Mouse (Mus musculus) B cell, adult 62 days (primary cell): ENCODE data around the gene Olfr1385. TPM values are rescaled to one million over a fixed set of nuclear protein-coding genes. Genes with fewer than 3 reads are reported as not detected.

ENCODE experiments used
- total RNA-seq: library from RNA; stranded (reverse); gene quantifications from 4 replicates; pipeline ENCODE4 v1.2.4, GENCODE M21; 2023

Gene Olfr1385
- total RNA-seq, result 0.17 to 0.18 TPM in 2 of 4 replicates, not detected in the others

DNA sequence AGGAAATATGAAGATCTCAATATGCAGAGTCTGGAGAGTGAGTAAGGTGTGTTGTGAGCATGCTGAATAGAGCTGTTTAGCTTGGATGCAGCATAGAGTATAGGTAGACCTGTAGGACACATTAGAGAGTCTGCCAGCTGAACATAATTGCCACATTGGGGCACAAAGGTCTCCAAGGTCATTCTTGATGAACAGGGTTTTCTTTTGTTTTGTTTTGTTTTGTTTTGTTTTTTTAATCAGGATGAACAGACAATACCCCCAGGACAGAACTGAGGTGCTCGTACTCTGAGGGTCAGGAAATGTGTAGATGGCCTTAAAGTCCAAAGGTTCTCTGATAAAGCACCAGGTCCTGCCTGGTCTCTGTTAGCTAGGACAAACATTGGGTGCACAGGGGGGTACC lies at the start of gene Olfr1385:
TSS of gene Olfr1385 (plus strand) at position 301 of the 400 bp plus-strand sequence.

DNA sequence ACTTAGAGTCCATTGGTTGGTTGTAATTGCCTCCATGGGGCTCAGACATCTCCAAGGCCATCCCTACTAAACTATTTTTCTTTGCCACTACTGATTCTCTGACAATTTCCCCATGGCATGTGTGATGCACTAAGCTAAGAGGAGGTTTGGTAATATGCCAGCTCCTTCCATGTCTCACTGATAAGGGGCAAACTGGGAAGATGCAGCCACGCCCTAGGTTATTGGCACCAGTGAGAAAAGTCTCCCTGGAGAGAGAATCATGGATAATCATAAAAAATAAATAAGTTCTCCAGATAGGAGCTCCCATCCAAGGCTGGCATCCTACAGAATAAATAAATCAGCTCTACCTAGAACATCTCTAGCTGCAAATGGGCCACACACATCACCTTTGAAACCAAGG lies 33.8 kb upstream of the Olfr1385 start, which contains the start of gene Olfr1387:
TSS of gene Olfr1387 (plus strand) at position 301 of the 400 bp plus-strand sequence.

DNA sequence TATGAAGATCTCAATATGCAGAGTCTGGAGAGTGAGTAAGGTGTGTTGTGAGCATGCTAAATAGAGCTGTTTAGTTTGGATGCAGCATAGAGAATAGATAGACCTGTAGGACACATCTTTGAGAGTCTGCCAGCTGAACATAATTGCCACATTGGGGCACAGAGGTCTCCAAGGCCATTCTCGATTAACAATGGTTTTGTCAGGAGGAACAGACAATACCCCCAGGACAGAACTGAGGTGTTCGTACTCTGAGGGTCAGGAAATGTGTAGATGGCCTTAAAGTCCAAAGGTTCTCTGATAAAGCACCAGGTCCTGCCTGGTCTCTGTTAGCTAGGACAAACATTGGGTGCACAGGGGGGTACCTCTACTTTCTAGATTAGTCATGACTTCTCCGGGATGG lies 24.1 kb upstream of the Olfr1385 start, which contains the start of gene Olfr1386:
TSS of gene Olfr1386 (plus strand) at position 301 of the 400 bp plus-strand sequence.

DNA sequence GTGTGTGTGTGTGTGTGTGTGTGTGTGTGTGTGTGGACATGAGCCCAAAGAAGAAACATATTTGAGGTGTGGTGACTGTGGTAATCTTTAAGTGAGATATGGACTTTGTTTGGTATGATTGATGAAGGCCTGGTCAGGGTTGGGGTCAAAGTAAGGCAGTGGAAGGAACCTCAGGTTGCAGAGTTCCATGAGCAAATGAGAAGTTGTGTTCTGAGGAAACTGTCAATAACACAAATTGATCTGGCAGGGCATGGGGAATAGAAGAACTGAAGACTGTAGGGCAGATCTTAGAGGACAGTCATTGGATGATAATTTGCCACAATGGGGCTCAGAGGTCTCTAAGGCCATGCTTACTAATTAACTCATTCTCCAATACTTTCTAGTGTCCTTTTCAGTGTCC lies 30.5 kb downstream of the Olfr1385 start, which contains the start of gene Olfr1383:
TSS of gene Olfr1383 (plus strand) at position 301 of the 400 bp plus-strand sequence.

DNA sequence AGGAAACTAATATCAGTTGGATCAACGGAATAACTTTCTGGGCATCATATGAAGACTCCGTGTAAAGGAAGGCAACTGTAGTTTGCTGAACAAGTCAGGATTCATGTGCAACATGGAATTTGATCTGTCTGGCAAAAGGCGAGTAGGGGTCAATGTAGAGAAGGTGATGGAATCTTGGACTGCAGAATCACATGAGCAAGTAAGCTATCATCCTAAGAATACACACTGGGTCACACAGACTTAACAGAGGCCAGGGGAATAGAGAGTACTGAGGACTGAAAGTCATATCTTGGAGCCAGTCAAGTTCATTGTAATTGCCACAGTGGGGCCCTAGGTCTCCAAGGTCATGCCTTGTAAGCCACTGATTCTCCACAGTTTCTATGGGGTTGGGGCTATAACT lies 39.1 kb downstream of the Olfr1385 start, which contains the start of gene Olfr1382:
TSS of gene Olfr1382 (plus strand) at position 301 of the 400 bp plus-strand sequence.

DNA sequence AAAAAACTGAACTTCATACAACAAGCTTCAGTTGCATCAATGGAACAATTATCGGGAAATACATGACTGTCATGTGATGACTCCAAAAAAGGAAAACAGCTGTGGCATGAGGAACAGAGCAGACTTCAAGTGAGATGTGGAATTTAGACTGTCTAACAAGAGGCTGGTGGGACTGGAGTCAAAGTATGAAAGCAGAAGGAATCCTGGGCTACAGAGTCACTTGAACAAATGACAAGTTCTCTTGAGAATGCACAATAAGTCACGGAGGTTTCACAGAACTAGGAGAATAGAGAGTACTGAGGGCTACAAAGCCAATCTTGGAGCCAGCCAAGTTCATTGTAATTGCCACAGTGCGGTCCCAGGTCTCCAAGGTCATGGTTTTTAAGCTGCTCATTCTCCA lies 54.3 kb downstream of the Olfr1385 start, which contains the start of gene Olfr1381:
TSS of gene Olfr1381 (plus strand) at position 301 of the 400 bp plus-strand sequence.

Other genes with a start within 250 kb of the Olfr1385 start
- gene Mgat1, start 244.9 kb upstream of the Olfr1385 start, total RNA-seq, result 152 to 167 TPM (median 157 TPM) in 4 replicates
- 0.66 to 2.0 TPM (median 0.83 TPM) in 4 replicates for gene Olfr1393, start 210.8 kb upstream of the Olfr1385 start, total RNA-seq
- gene Olfr1392, start 203.8 kb upstream of the Olfr1385 start, total RNA-seq, result 0.63 TPM in 1 of 4 replicates, not detected in the others
- gene Olfr10, start 184.3 kb upstream of the Olfr1385 start, total RNA-seq, result not detected in 4 replicates
- not detected in 4 replicates for gene Olfr1391, start 166.3 kb upstream of the Olfr1385 start, total RNA-seq
- gene Olfr1390, start 153.9 kb upstream of the Olfr1385 start, total RNA-seq, result not detected in 4 replicates
- not detected in 4 replicates for gene Olfr1389, start 66.0 kb upstream of the Olfr1385 start, total RNA-seq
- gene Olfr1388, start 52.4 kb upstream of the Olfr1385 start, total RNA-seq, result 0.24 to 0.70 TPM (median 0.39 TPM) in 4 replicates
- gene Olfr1387, start 33.7 kb upstream of the Olfr1385 start, total RNA-seq, result not detected in 4 replicates
- not detected in 4 replicates for gene Olfr1386, start 24.0 kb upstream of the Olfr1385 start, total RNA-seq
- gene Olfr1384, start 17.7 kb downstream of the Olfr1385 start, total RNA-seq, result not detected in 4 replicates
- gene Olfr1383, start 30.6 kb downstream of the Olfr1385 start, total RNA-seq, result not detected in 4 replicates
- not detected in 4 replicates for gene Olfr1382, start 39.2 kb downstream of the Olfr1385 start, total RNA-seq
- not detected in 4 replicates for gene Olfr1381, start 54.4 kb downstream of the Olfr1385 start, total RNA-seq
- not detected in 4 replicates for gene Olfr1380, start 67.8 kb downstream of the Olfr1385 start, total RNA-seq
- gene Flt4, start 120.2 kb downstream of the Olfr1385 start, total RNA-seq, result not detected in 4 replicates
- gene Scgb3a1, start 174.5 kb downstream of the Olfr1385 start, total RNA-seq, result not detected in 4 replicates
- gene Cnot6, start 223.7 kb downstream of the Olfr1385 start, total RNA-seq, result 72.0 to 81.4 TPM (median 77.5 TPM) in 4 replicates